Mouse (Mus musculus) myocyte (in vitro differentiated cells): ENCODE measurements around the gene Serf1. TPM values are rescaled to one million over a fixed set of nuclear protein-coding genes. Genes with fewer than 3 reads are reported as not detected.
"Not testable (repeated sequence)": the region's sequence is repeated elsewhere in the genome, so short reads cannot be mapped to it uniquely, and the experiment has no call there.

ENCODE experiments used
- H3K27me3 ChIP-seq: one replicate; pipeline ENCODE4 v1.6.1; 2011; ENCODE audit not compliant: control insufficient read depth, insufficient read depth, insufficient read length
- H3K36me3 ChIP-seq: one replicate; pipeline ENCODE4 v1.6.1; 2011; ENCODE audit not compliant: control insufficient read depth, insufficient read depth
- H3K4me2 ChIP-seq: one replicate; pipeline ENCODE4 v1.6.1; 2011; ENCODE audit warnings: low read depth, control low read depth
- H3K4me3 ChIP-seq: one replicate; pipeline ENCODE4 v1.5.1; 2011; ENCODE audit warnings: mild to moderate bottlenecking, control low read depth, moderate library complexity
- H3K79me2 ChIP-seq: one replicate; pipeline ENCODE4 v1.6.1; 2011; ENCODE audit not compliant: control insufficient read depth, insufficient read depth
- H3ac ChIP-seq: one replicate; pipeline ENCODE4 v1.6.1; 2011; ENCODE audit not compliant: control insufficient read depth, insufficient read length
- CEBPB ChIP-seq: IDR thresholded peaks from 2 replicates; pipeline ENCODE4 v1.6.1; 2011; ENCODE audit warnings: mild to moderate bottlenecking, moderate library complexity; ENCODE audit not compliant: poor library complexity, insufficient read depth, severe bottlenecking
- E2F4 ChIP-seq: IDR thresholded peaks from one replicate; pipeline ENCODE4 v1.6.1; 2011; ENCODE audit warnings: mild to moderate bottlenecking, control low read depth, moderate library complexity; ENCODE audit not compliant: insufficient read depth
- MAX ChIP-seq: IDR thresholded peaks from one replicate; pipeline ENCODE4 v1.6.1; 2011; ENCODE audit warnings: low read depth, mild to moderate bottlenecking, control low read depth
- MYOD1 ChIP-seq, 3 experiments: IDR thresholded peaks; one replicate each; pipeline ENCODE4 v1.6.1; 2011; ENCODE audit warnings: control low read depth in 2 of 3, low read depth in 2 of 3, mild to moderate bottlenecking in 2 of 3, moderate library complexity in 1 of 3; ENCODE audit not compliant: insufficient read length in 2 of 3, control insufficient read depth in 1 of 3
- MYOG ChIP-seq, 3 experiments: IDR thresholded peaks; one replicate each; pipeline ENCODE4 v1.6.1; 2011; ENCODE audit warnings: control low read depth in 2 of 3, low read depth in 2 of 3, mild to moderate bottlenecking in 2 of 3; ENCODE audit not compliant: insufficient read length in 2 of 3, control insufficient read depth in 1 of 3, insufficient read depth in 1 of 3
- POLR2A ChIP-seq: IDR thresholded peaks from one replicate; pipeline ENCODE4 v1.6.1; 2011; ENCODE audit warnings: low read depth, mild to moderate bottlenecking, control low read depth, moderate library complexity; ENCODE audit not compliant: insufficient read length
- POLR2AphosphoS2 ChIP-seq: IDR thresholded peaks from one replicate; pipeline ENCODE4 v1.6.1; 2011; ENCODE audit warnings: low read depth, control low read depth; ENCODE audit not compliant: insufficient read length
- REST ChIP-seq: IDR thresholded peaks from one replicate; pipeline ENCODE4 v1.6.1; 2011; ENCODE audit warnings: mild to moderate bottlenecking, control low read depth, moderate library complexity; ENCODE audit not compliant: insufficient read depth, insufficient read length
- SRF ChIP-seq: IDR thresholded peaks from one replicate; pipeline ENCODE4 v1.6.1; 2011; ENCODE audit warnings: low read depth; ENCODE audit not compliant: control insufficient read depth, insufficient read length
- TCF12 ChIP-seq: IDR thresholded peaks from one replicate; pipeline ENCODE4 v1.6.1; 2011; ENCODE audit warnings: mild to moderate bottlenecking, control low read depth; ENCODE audit not compliant: poor library complexity, insufficient read depth, severe bottlenecking
- TCF3 ChIP-seq: IDR thresholded peaks from one replicate; pipeline ENCODE4 v1.6.1; 2011; ENCODE audit warnings: low read depth, control low read depth; ENCODE audit not compliant: insufficient read length
- USF1 ChIP-seq: IDR thresholded peaks from one replicate; pipeline ENCODE4 v1.6.1; 2011; ENCODE audit warnings: low read depth, mild to moderate bottlenecking, control low read depth, moderate library complexity
- polyA plus RNA-seq: library from polyadenylated mRNA; unstranded; fragments of >200 nt; fragmentation: generic; extraction: Trizol; gene quantifications from one replicate; pipeline ENCODE4 v1.2.1, GENCODE M21; 2012; ENCODE audit warnings: missing spikeins

The Serf1 gene
- polyA plus RNA-seq, 1 experiment: 34.0 TPM

- Histone ChIP-seq H3K79me2 (no peaks in the 10 kb centered on the region), H3K36me3 (no peaks in the 10 kb centered on the region), H3K4me2 (no peak overlapping the region), H3K27me3 (no peaks in the 10 kb centered on the region), H3ac (no peak overlapping the region), H3K4me3 (no peak overlapping the region)
- TF ChIP-seq REST: no peak
- no peak for TF ChIP-seq TCF3
- no peak for TF ChIP-seq MYOG (IDR thresholded peaks at IDR 0.05; ENCODE audit: control insufficient read depth in 1 of 3, insufficient read depth in 1 of 3, insufficient read length in 2 of 3, low read depth in 2 of 3)
- TF ChIP-seq TCF12: no peak
- no peak for TF ChIP-seq CEBPB
- TF ChIP-seq MYOD1 (IDR thresholded peaks at IDR 0.05; ENCODE audit: control insufficient read depth in 1 of 3, insufficient read length in 2 of 3, low read depth in 2 of 3): no peak
- TF ChIP-seq POLR2AphosphoS2: no peak
- TF ChIP-seq E2F4: no peak
- no peak for TF ChIP-seq POLR2A
- no peak for TF ChIP-seq MAX
- no peak for TF ChIP-seq USF1
- TF ChIP-seq SRF: no peak
These were observed 48.8 kb downstream of the Serf1 start for GRCm38 (mm10) chr13:100156624-100157023.

- H3K4me3 ChIP-seq, H3K4me2 ChIP-seq, H3ac ChIP-seq, H3K36me3 ChIP-seq, H3K27me3 ChIP-seq, H3K79me2 ChIP-seq: not testable (repeated sequence)
These were observed 53.5 kb downstream of the Serf1 start for GRCm38 (mm10) chr13:100161171-100161870.

DNA sequence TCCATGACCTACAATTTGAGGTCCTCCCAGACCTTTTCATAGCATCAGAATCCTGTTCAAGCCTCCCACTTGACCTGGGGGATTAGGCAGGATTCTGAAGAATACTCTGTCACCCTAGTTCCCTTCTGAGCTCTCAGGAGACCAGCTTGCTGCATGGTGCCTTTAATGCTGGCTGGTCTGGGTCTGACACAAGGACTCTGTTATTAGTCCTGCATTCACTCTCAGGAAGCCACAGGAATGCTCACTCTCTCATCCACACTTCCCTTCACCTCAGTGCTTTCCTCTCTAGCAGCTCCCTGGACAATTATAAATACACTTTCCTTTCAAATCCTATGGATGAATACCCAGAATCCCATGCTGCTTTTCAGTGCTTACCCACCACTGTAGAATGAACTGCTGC, 54.7 kb downstream of the Serf1 start:
- H3K27me3 ChIP-seq, H3K79me2 ChIP-seq, H3ac ChIP-seq, H3K36me3 ChIP-seq, H3K4me3 ChIP-seq, H3K4me2 ChIP-seq: not testable (repeated sequence)

Other genes with a start within 250 kb of the Serf1 start
- 0.04 TPM for gene Cartpt, start 206.9 kb upstream of the Serf1 start, polyA plus RNA-seq
- 9.9 TPM for gene Mccc2, start 92.4 kb upstream of the Serf1 start, polyA plus RNA-seq
- 2.4 TPM for gene Bdp1, start 3.9 kb upstream of the Serf1 start, polyA plus RNA-seq
- gene Smn1, start 16.8 kb downstream of the Serf1 start, polyA plus RNA-seq: 39.5 TPM
- 0.72 TPM for gene Naip2, start 94.1 kb downstream of the Serf1 start, polyA plus RNA-seq
- 0.02 TPM for gene Naip5, start 138.3 kb downstream of the Serf1 start, polyA plus RNA-seq
- 0.11 TPM for gene Naip6, start 209.7 kb downstream of the Serf1 start, polyA plus RNA-seq